Mouse (Mus musculus) liver, adult (tissue): ENCODE measurements around the gene Tmem212.

Experiments used
- GATA4 ChIP-seq: IDR thresholded peaks from 2 replicates; pipeline ENCODE4 v1.6.1; 2014; ENCODE audit warnings: mild to moderate bottlenecking, low read length; ENCODE audit not compliant: insufficient replicate concordance

Gene Tmem212

DNA sequence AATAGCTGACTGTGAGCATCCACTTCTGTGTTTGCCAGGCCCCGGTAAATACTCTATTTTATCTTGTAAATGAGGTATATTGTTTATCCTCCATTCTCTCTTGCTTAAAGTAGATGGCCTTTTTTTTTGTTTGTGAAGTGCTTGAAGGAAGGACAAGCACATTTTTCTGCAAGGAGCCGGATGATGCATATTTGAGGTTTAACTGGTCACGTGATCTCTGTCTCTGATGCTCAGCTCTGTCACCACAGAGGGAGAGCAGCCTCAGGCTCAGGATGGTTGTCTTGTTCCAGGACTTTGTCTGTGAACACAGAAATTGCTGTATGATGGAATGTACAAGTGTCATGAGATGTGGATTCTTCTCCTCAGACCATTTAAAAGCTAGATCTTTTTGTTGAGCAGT, 28.4 kb downstream of the Tmem212 start:
- no peak for TF ChIP-seq GATA4

DNA sequence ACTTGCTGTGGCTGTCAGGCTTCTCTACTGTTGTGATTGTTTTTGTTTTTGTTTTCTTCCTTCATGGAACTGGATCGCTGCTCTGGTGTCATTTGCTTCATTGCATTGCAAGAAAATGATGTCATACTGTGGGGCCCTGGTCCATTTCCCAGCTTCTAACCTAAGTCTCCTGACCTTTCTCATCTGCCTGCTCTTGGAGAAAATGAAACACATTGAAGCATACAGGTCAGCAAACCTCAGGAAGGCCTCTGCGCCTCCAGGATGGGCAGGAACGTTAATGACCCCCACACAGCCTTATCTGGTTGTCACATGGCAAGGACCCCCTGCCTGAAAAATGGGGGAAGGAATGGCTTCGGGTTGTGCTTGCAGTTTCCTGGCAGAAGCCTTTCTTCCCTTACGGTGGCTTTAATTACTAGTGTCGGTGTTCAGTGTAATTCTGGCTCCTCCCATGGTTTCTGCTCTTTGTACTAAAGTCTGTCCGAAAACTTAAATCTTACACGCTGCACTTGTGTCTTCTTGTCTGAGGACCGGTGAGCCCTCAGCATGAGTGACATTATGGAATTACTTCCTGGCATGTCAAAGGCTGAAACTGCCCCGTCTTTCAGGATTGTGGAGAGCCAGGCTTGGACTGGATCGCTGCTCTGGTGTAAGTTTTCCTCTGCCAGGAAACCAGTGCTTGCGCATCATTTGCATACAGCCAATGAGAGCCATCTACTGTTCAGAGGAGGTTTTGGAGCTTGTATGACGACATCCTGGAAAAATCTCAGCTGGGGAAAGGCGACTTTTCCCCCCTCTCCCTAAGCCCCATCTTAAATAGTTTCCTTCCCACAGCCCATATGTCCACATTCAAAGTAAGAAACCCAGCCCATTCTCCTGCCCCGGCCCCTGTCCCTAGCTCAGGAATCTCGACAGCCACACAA, 33.1 kb downstream of the Tmem212 start:
- TF ChIP-seq GATA4, result no peak

DNA sequence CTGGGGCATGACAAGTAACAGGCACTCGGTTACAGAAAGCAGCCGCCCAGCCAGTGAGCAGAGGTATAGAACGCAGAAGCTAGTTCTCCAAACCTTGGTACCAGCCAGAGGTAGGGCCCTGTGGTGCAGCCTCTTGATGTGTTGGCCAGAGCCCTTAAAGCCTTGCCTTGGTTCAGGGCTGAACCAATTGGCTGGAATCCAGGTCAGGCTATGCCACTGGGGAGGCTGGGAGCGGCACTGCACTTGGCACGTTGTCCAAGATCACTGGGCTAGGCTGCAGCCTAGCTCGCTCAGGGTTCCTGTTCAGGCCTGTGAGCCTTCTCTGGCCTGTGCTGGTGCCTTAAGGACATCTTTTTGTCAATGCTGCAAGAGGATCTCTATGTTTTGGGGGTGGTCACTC, 34.6 kb downstream of the Tmem212 start:
- TF ChIP-seq GATA4, result no peak

DNA sequence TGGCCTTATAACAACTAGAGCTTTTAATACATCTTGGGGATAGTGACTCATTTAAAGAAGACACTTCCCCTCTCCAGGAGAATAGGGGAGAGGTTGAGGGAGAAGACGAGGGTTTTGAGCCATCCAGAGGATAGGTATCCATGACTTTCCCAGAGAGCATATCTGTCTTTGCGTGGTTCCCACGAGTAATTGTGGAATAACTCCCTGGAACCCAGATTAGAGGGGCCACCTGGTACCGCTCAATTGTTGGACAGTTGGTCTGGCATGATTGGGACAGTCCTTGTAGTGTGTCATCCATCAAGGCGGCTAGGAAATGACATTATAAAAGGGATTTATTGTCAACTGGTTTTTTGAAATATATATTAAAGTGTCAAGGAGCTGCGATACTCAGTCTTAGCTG, 35.1 kb downstream of the Tmem212 start:
- TF ChIP-seq GATA4, result no peak

DNA sequence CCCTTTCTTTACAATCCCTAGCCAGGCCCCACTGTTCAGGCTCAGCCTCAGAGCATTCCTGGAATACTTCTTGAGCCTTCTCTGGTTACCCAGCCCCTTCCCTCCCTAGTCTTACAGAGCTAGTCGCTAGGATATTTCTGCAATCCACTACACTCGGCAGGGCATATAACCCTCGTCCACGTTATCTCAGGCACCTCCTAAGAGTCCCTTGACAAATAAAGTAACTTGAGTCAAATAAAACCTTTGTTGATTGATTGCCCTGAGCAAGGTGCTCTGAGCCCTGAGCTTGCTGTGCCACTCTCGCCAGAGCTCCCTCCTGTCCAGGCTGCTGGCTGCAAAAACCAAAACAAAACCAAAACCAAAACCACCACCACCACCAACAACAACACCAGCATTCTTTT, 37.0 kb downstream of the Tmem212 start:
- TF ChIP-seq GATA4, result no peak

DNA sequence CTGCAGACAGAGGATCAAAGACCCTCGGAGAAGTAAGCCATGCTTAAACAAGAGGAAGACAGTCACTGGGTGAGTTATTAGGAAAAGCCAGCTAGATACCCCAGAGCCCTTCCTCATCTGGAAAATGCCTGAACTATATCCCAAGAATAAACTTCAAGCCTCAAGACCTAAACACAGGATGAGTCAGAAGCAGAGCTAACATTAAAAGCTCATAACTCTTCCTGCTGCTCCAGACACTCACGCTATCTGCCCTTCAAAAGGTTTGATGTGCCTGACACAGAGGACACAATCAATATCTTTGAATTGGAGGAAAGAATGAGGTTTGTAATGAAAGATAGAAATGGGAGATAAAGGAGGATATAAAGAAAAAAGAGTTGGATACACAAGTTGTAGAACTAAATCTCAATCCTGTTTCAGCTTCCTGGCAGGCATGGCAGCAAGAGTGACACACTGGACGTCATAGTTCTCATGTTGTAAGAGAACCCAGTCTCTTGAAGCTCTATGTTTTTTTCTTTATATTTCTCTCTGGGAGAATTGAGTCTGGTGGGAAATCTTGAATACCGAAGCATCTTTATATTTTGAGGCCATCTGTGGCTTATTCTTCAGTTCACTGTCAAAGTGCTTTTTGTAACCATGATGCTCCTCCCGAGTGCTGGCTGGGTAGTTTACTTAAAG, 37.6 kb downstream of the Tmem212 start:
- TF ChIP-seq GATA4, result no peak

DNA sequence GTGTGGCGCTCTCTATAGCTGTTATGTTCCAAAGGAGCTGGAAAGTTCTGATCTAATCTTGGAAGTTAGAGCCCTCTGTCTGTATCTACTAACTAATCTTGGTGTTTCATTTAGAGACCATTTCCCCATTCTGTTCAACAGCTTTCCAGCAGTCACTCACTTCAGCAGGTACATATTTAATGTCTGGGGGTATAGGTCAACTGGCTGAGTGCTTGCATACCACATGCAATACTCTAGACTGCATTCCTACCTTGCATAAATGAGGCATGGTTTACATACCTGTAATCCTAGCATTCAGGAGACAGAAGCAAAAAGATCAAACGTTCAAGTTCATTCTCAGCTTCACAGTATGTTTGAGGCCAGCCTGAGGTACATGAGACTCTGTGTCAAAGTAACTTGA, 39.9 kb downstream of the Tmem212 start:
- TF ChIP-seq GATA4, result no peak

DNA sequence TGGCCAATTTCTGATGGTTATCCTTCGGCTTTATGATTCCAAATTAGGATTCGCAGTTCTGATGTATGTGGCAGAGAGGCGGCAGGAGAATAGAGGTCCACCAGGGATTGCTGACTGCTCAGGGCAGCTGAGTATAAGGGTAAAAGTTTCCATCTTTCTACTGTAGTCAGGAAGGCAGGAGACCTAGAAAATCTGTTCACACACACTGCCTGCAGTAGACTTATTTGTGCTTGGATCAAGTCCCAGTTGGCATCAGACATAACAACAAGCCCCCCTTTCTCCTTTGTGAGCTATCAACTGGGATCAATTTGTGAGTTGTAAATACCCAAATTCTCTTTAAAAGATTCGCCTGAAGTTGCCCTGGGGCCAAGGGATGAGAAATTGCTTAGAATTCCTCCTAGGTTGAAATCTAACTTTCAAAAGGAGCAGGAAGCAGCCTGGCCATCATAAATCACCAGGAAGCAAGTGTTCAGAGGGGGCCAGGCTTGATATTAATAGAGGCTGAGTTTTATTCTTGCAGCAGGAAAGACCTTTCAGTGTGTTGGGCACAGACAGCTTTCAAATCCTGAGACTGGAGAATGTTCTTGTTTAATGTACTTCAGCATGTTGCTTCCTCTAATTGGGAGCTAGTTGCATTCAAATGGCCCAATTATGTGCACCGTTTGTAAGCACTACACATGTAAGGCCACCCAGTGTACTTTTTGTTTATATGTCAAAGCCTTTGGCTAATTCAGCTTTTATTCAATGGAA, 41.6 kb downstream of the Tmem212 start:
- TF ChIP-seq GATA4, result no peak

DNA sequence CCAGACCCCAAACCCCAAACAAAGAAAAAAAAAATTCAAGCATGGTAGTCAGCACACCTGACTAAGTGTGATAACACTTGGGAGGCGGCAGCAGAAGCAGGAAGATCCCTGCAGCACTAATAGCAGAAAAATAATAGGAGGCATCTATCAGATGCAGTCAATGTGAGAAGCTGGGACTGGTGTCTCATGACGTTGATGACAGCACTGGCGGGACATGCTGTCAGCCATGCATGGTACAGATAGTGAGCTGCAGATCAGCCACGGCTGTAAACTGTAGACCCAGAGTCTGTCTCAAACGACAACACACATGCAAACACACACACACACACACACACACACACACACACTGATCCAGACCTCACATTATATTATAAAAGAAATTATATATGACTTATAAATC, 52.9 kb downstream of the Tmem212 start:
- TF ChIP-seq GATA4, result no peak

DNA sequence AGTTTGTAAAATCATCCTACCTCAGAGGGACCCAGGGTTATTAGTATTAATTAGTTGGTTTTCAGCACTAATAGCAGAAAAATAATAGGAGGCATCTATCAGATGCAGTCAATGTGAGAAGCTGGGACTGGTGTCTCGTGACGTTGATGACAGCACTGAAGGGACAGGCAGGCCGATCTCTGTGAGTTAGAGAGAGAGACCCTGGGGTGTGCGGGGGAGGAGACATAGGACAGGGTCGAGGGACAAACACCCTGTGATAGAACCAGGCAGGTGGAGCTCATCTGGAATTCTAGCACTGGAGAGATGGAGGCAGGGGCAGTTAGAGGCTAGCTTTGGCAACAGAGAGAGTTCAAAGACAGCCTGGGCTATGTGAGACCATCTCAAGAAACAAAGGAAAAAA, 53.3 kb downstream of the Tmem212 start:
- no peak for TF ChIP-seq GATA4

DNA sequence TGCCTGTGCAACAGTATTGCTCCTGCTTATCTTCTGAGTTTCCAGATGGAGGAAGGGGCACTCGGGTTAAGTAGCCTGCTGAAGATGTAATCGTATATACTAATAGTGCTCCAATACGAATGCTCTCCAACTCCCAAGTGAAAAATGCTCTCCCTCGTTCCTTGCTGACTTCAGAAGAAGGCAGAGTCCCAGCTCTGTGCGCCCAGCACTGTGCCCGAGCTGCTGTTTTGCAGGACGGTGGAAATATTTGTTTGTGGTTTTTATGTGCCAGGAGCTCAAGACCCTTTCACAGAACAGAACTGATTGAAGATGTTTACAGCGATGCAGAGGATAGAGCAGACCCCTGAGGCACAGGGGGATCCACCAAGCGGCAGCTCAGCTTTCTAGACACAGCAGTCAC, 55.9 kb downstream of the Tmem212 start:
- no peak for TF ChIP-seq GATA4

DNA sequence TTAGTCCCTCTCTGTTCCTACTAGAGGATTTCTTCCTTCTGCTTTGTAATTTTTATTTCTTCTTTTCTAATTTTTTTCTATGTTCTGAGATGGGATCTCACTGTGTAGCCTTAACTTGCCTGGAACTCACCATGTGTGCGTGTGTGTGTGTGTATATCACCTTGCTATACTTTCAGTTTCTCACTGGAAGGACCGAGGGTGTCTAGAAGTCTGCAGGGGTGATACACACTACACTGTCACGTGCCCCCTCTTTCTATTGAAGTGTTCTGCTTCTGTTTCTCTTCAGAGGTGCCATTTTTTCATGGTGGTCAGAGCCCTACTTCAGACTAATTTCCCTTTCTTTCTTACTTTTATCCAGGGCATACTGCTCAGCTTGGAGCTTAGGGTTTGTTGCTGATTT, 56.4 kb downstream of the Tmem212 start:
- no peak for TF ChIP-seq GATA4

DNA sequence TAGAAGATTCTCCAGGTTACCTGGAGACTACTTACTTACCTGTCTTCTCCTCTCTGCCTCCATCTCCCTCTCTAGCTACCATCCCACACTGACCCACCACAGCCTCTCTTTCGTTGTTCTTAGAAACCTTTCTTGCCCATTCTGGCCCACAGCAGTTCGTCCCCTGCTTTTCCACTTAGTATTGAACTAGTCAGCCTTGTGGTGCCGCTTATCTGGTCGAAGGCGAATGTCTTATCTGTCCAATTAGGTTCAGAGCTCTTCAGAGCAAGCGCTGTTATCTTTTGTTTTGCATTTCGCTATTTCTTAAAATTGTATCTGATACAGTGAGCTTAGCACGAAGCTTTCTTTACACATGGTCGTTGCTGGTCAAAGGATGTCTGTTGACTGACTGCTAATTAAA, 56.9 kb downstream of the Tmem212 start:
- no peak for TF ChIP-seq GATA4

DNA sequence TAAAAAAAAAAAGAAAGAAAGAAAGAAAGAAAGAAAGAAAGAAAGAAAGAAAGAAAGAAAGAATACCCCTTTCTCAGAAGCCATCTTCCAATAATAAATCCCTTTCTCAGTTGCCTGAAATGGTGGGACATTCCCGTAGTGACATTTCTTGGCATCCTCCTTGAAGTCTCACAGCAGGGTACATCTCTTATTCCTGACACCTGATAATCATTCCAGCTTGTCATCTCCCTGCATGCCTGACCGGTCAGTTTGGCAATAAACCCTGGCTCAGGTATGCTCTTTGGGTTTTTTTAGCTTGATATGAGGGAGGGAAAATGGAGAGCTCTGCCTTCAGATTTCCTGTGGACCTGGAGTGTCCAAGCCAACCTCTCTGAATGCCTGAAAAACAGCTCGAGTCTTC, 59.9 kb downstream of the Tmem212 start:
- no peak for TF ChIP-seq GATA4

DNA sequence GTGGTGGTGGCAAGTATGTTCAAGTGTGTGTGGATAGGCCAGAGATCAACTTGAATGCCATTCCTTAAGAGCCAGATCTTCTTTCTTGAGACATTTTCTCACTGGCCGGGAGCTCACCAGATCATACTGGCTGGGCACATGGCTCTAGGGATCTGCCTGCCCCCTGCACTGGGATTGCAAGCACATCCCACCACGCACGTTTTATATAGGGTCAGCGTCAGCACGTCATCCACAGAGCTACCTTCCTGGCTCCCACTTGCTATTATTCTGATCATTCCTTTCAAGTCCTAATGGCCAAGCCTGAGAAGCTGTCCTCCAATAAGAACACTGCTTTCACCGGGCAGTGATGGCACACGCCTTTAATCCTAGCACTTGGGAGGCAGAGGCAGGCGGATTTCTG, 60.4 kb downstream of the Tmem212 start:
- no peak for TF ChIP-seq GATA4

DNA sequence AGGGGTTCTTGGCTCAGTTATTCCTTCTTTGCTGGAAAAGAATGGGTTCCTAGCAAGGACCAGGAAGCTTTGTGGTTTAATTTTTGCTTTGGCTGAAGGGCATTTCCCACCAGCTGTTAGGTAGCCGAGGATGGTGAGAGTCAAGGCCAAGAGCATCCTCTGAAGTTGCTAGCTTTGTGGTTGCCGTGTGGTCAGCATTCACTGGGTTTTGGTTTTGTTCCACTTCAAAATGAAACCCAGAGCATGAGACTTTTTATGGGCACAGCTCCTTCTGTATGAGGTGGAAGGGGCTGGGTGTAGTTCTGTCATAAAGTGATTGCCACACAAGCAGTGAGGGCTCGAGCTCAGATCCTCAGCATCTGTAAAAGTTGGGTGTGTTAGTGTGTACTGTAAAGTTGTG, 67.4 kb downstream of the Tmem212 start:
- no peak for TF ChIP-seq GATA4

DNA sequence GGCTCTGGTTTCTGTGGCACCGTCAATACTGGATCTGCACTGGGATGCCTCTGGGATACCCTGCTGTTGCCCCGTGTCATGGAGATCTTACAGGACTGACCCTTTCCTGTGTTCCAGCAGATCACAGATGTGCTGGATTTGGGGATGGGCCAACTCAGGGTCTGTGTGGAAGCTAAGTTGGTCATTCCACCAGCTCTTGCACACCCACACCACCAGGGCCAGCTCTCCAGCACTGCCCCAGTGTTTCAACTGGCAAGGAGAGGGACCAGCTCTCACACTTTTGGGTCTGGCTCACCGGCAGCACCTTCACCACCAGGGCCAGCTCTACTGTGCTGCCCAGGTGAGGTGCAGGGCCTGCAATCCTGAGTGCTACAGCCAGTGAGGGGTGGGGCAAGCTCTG, 68.9 kb downstream of the Tmem212 start:
- no peak for TF ChIP-seq GATA4

DNA sequence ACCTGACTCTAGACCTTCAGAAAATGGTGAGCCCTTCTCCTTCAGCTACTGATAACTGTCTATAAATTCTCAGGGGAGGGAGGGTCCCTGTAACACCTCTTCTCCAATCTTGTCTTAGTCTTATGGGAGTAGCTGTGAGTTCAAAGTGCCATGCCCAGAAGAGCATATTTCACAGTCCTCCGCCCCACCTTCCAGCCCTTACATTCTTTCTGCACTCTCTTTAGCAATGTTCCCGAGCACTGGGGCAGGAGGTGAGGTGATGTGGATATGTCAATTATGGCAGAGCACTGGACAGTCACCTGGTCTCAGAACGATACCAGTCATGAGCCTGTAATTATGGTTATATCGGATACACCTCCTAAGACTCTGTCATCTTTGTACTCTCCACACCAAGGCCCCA, 70.2 kb downstream of the Tmem212 start:
- TF ChIP-seq GATA4, result no peak
